ENCODE assay signal across 14 mouse cellular contexts in genomic region chr2:105679331-105679730, GRCm38 (mm10). TPM values are rescaled to one million over a fixed set of nuclear protein-coding genes. Genes with fewer than 3 reads are reported as not detected.
DNase-seq lines count a peak whose midpoint lies in the region; ATAC-seq and TF ChIP-seq lines count a peak whose summit lies in the region.
"Had no signal": no experiment of that assay in that cellular context is flagged by ENCODE, and none has a peak within 500 bp of the region (broad histone marks: within the 10 kb centered on the region; RNA-seq: fewer than 3 reads in every experiment).

No protein-coding gene starts in this region.

- no peak for ATAC-seq in forebrain, postnatal 0 days
- ATAC-seq in midbrain, embryonic 12.5 days (ENCODE audit: low FRiP score, low read depth) = no peak
- ATAC-seq in inflammation-experienced regulatory T-cells, adult 6 months = no peak
- no peak for ATAC-seq in heart, embryonic 11.5 days (replicated peaks; ENCODE audit: insufficient number of reproducible peaks, low FRiP score, low TSS enrichment)
- ATAC-seq: CD4-positive, CD25-positive, alpha-beta regulatory T cell, adult 4 months had no signal

- H3K27ac ChIP-seq in forebrain, postnatal 0 days (ENCODE audit: low read depth, low read length) = no peak overlapping the region
- H3K27ac ChIP-seq in midbrain, embryonic 12.5 days (replicated peaks) = peak overlapping the region; percentile 71
- H3K27ac ChIP-seq in heart, embryonic 11.5 days (ENCODE audit: low read depth, low read length) = no peak overlapping the region
- H3K27ac ChIP-seq: lung, embryonic 15.5 days had no signal

- H3K4me2 ChIP-seq in forebrain, postnatal 0 days (ENCODE audit: low read depth) = peak overlapping the region; percentile 72
- H3K4me2 ChIP-seq in midbrain, embryonic 12.5 days (replicated peaks) = peak overlapping the region; percentile 59
- H3K4me2 ChIP-seq in heart, embryonic 11.5 days = no peak overlapping the region
- H3K4me2 ChIP-seq: lung, embryonic 15.5 days had no signal

- no peak overlapping the region for H3K9ac ChIP-seq in forebrain, postnatal 0 days
- H3K9ac ChIP-seq in midbrain, embryonic 12.5 days (replicated peaks) = peak overlapping the region; percentile 46
- H3K9ac ChIP-seq in heart, embryonic 11.5 days (ENCODE audit: low read depth, low read length) = no peak overlapping the region
- H3K9ac ChIP-seq: lung, embryonic 15.5 days had no signal

- no peaks in the 10 kb centered on the region for H3K4me1 ChIP-seq in forebrain, postnatal 0 days (ENCODE audit: insufficient read depth)
- H3K4me1 ChIP-seq in midbrain, embryonic 12.5 days = peaks cover 47% of the 10 kb centered on the region
- H3K4me1 ChIP-seq in heart, embryonic 11.5 days (ENCODE audit: control insufficient read depth, insufficient read depth, low read length) = peaks cover 12% of the 10 kb centered on the region

- H3K36me3 ChIP-seq in forebrain, postnatal 0 days (ENCODE audit: insufficient read depth) = no peaks in the 10 kb centered on the region
- H3K36me3 ChIP-seq in midbrain, embryonic 12.5 days = no peaks in the 10 kb centered on the region
- H3K36me3 ChIP-seq in heart, embryonic 11.5 days (ENCODE audit: control insufficient read depth, insufficient read depth, low read length) = no peaks in the 10 kb centered on the region
- H3K36me3 ChIP-seq: lung, embryonic 15.5 days had no signal

- peak overlapping the region; percentile 16; the same call in 1 of the 2 replicates for H3K4me3 ChIP-seq in forebrain, postnatal 0 days (ENCODE audit: low read depth, low read length)
- H3K4me3 ChIP-seq in midbrain, embryonic 12.5 days = peak overlapping the region; percentile 54
- no peak overlapping the region for H3K4me3 ChIP-seq in heart, embryonic 11.5 days (ENCODE audit: low read depth, low read length)
- H3K4me3 ChIP-seq: lung, embryonic 15.5 days had no signal

- peaks cover 19% of the 10 kb centered on the region for H3K27me3 ChIP-seq in forebrain, postnatal 0 days (ENCODE audit: insufficient read depth, low read length)
- peaks cover 93% of the 10 kb centered on the region for H3K27me3 ChIP-seq in midbrain, embryonic 12.5 days
- peaks cover 89% of the 10 kb centered on the region for H3K27me3 ChIP-seq in heart, embryonic 11.5 days (ENCODE audit: control insufficient read depth, insufficient read depth, low read length)

- 4% methylated on average over 2 of the region's 2 CpGs for WGBS in forebrain, postnatal 0 days
- 0% methylated on average over 2 of the region's 2 CpGs for WGBS in midbrain, embryonic 12.5 days
- WGBS in heart, embryonic 11.5 days (ENCODE audit: insufficient replicate concordance) = 0% methylated on average over 2 of the region's 2 CpGs

- no peaks in the 10 kb centered on the region for H3K9me3 ChIP-seq in forebrain, postnatal 0 days (ENCODE audit: low read length)
- no peaks in the 10 kb centered on the region for H3K9me3 ChIP-seq in midbrain, embryonic 12.5 days
- H3K9me3 ChIP-seq in heart, embryonic 11.5 days (replicated peaks; ENCODE audit: control insufficient read depth, low read length) = no peaks in the 10 kb centered on the region
- H3K9me3 ChIP-seq: lung, embryonic 15.5 days had no signal

- peak; percentile 16 for DNase-seq in testis, postnatal 10 days (ENCODE audit: low spot score)
- DNase-seq in testis, postnatal 14 days (ENCODE audit: low spot score) = no peak
- no peak for DNase-seq in forebrain, postnatal 0 days
- DNase-seq in lung, adult 18-20 months = no peak
- DNase-seq in adrenal gland, postnatal 36 days = no peak
- DNase-seq: kidney, postnatal 4 days; retina, postnatal 1 day; thymus, postnatal 4 days had no signal

- no peak for TF ChIP-seq CTCF in forebrain, postnatal 0 days (IDR thresholded peaks at IDR 0.05; ENCODE audit: low read depth)

RNA-seq across cellular contexts. Expression of gene Pax6, which starts 10.6 kb away (rescaled TPM):
- total RNA-seq in forebrain, postnatal 0 days (2014; rRNA removed) = 19.0 and 32.9 TPM in 2 replicates
- 14.6 and 19.0 TPM in 2 replicates for polyA plus RNA-seq in forebrain, postnatal 0 days (2015; fragmentation: Nextera tagmentation; extraction: Ambion mirVana)
- polyA plus RNA-seq in midbrain, embryonic 12.5 days (2016; fragmentation: Nextera tagmentation; extraction: Ambion mirVana) = 21.5 and 74.8 TPM in 2 replicates
- under 1 TPM in 2 of 3 experiments, not detected in 1; 0.20 to 0.67 TPM for polyA plus RNA-seq in inflammation-experienced regulatory T-cells, adult 6 months (2017; shearing (Covaris generic))
- polyA plus RNA-seq in heart, embryonic 11.5 days (2014; fragmentation: Nextera tagmentation; extraction: Ambion mirVana) = 0.37 and 0.82 TPM in 2 replicates
- total RNA-seq in adrenal gland, postnatal 36 days (2021) = not detected
- total RNA-seq: common myeloid progenitor, adult 5-6 weeks had no signal
- polyA plus RNA-seq: lung, embryonic 15.5 days had no signal
